Mouse (Mus musculus): Measurements from ENCODE around the gene Asb4. TPM values are rescaled to one million over a fixed set of nuclear protein-coding genes. Genes with fewer than 3 reads are reported as not detected.

Asb4 gene
- polyA plus RNA-seq, 1 experiment = 0.23 TPM

DNA sequence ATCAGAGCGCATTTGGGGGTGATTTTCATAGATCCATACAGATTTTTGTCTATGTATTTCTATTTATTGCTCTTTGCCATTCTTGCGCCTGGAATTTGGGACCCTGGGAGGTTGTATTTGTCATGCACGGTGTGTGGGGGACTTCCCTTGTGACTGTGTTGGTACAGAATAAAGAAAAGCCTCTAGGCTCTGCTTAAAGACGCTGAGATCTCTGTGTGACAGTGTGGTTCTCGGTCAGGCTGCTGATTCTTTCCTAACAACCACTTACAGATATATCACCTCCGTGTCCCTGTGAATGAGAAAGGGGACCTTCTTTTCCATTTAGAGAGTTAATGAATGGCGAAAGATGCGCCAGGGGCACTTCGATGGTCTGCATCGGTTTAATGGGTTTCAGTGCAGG is 7.8 kb downstream of the Asb4 start:
- no peak for DNase-seq (ENCODE audit: low read depth)

DNA sequence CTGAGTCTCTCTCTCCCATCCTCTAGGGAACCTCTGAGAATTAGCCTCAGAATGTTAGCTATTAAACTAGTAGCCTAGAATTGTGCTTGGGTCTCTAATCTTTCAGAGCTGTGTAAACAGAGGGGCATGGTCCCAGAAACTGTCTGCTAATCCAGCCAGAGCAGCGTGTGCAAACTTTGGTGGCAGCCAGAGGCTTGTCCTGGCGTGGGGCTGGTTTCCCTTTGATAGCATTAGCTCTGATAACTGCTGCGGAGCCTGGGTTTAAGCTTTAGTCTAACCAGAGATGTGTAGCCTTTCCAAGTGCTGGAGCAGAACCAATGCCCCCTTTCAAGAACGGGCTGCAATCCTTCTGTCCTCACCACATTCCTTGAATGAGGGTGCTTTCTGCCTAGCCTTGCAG is 11.8 kb downstream of the Asb4 start:
- DNase-seq (ENCODE audit: low read depth) = no peak

DNA sequence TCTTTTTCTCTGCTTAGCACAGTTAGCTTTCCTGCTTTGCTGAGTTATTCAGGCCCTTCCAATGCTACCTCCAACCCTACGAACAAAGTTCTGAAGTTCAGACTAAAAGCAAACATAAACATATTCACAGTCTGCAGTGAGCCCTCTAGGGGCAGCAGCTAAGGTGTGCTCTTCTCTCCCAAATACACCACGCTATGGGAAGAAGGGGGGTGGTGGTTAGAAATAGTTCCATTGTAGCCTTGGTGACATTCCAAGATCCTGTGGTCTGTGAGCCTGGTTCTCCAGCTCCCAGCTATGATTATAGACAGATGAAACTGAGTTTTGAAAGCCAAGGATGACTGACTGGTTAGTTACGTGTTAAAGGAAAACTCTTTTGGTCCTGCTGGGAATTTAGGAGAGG is 13.6 kb downstream of the Asb4 start:
- no peak for DNase-seq (ENCODE audit: low read depth)

DNA sequence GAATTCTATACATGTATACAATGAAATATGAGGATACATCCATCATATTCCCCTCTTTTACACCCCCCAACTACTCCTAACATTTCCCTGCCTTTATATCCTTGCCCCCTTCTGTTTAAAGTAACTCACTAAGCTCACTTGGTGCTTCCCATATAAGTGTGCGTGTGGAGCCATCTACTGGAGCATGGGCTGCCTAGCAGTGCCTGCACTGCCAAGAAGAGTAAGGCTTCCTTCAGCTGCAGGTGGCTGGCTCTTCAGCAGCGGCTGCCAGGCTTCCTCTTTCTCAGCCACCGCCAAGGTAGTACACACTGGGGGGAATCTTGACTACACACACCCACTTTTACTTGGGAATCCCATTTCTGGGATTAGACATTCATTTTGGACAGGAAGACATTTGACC is 18.2 kb downstream of the Asb4 start:
- no peak for DNase-seq (ENCODE audit: low read depth)

DNA sequence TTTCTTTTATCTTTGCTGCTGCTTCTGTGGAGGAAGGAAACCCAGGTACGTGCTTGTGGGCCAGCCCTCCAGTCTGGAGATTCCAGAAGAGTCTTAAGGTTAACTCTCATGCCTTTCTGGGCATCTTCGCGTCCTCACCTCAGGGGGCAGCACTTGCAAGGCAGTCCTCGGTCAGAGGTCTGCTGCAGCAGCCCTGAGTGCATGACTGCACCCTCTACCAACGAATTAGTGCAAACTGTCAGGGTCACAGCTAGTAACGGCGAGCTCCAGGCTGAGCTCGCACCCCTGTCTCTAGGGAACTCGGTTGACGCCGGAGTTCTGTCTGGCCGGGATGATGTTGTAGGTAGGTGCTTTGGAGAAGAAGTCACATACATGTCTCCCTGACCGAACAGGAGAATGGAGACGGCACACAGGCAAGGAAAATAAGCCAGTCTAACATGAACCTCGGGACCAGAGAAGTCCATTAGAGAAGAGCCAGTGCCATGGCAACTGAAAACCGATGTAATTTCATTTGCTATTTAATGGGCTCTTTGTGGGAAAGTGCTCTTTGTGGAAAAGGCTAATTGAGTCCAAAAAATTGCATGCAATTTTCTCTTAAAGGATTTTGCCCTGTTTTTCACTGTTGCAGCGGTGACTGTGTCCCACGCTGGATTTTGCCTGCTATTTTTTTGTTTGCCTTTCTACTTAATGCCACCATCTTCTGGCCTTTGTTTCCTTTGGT is 20.1 kb downstream of the Asb4 start:
- no peak for DNase-seq (ENCODE audit: low read depth)

DNA sequence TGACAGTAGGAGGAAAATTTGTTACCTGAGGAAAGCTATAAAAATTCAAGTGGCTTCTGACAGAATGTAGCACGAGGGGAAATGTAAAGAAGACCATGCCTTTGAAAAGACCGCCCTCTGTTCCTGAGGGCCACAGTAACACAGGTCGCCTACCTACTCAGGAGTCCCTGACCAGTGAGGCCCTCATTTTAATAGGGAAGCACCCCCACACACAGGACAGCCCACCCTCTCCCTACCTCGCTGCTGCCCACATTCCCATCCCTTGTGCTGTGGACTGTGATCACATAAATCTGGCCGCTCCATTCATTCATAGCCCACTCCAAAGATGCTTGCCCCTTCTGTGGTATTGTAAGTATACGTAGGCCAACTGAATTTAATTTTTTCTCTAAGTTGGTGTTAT is 20.8 kb downstream of the Asb4 start:
- no peak for DNase-seq (ENCODE audit: low read depth)

DNA sequence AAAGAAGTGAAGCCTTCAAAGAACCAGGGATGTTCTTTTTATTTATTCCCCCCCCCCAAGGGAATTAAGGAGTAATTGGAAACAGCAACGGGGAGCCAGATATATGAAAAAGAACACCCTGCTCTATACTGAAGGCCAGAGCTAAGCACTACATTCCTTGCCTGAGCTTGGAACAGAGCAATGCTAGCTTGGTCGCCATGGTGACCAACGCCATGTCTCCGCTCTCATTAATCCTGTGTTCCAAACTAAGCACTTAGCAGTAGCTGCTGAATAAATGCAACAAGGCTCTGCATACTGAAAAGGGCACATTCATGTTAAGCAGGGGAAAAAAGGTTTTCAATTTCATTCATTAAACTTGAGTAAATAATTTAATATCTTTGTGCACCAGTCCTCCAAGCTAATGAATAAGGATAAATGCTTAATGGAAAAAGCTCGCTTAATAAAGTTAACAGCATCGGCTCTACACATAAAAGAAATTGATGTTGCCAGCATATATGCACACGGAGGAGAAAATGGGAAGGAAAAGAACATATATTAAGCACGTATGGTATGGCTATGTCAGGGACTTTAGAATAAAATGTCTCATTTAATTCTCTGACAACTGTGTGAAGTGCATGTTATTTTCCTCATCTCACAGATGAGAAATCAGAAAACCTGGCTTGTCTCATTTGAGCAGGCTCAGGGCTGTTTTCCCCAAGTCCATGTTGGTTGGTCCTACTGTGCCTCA is 25.4 kb downstream of the Asb4 start:
- no peak for DNase-seq (ENCODE audit: low read depth)

DNA sequence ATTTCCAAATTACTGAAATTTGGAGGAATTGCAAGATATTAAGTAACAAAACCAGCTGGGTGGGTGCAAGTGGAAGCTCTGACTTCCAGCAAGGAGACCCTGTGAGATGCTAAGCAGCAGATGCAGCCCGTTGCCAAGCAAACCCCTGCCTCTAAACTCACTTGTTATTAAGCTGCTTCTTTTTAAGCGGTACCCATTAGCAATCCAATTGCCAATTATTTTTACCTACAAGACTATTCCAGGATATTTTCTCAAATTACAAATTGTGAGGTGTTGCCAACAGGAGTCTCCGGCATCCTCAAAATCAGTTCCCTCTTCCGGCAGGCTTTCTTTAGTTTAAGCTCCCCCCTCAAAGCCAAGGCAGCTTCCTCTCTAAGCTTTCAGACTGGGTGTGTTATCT is 26.5 kb downstream of the Asb4 start:
- DNase-seq (ENCODE audit: low read depth) = no peak

DNA sequence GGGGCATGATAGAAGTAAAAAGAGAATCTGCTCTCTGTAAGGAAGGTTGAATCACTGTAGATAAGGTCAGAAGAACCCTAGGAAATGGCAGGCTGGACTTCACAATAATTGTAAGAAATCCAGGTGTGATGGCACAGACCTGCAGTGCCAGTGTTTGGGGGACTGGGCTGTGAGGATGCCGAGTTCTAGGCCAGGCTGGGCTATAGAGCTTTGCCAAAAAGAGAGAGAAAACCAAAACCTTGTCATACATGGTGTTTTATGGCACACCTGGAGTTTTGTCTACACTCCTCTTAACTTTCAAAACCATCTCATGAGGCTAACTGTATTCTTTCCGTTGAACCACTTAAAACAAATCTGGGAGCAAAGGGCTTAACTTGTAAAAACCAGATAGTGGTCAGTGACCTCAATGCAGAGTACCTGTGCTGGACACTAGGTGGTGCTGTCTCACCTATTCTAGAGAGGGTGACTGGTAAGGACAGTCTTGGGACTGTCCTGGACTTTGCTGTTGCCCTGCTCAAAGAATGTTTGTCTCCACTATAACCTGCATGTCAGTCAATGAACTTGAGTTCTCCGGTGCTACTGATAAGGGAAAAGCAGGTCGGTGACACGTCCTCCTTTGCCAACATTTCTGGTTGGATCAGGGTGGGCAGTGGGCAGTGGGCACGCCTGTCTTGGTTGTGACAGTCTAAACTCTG is 27.7 kb downstream of the Asb4 start:
- DNase-seq (ENCODE audit: low read depth) = no peak

DNA sequence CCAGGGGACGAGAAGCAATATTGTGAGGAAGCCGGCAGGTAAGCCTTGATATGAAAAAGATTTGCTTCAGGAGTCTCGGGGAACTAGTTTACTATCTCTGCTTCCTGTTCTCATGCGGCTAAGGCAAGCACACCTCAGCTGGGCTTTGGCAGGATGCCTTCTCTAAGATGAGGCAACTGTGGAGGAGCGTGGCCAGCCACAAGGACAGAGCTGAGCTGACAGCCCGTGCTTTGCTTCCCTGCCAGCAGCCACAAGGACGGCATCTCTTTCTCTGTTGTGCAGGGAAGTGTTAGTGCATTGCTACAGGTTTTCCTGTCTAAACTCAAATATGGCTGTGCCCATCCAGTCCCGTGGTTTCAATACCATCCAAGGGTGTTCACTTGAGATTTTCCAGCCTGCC is 30.1 kb downstream of the Asb4 start:
- no peak for DNase-seq (ENCODE audit: low read depth)

DNA sequence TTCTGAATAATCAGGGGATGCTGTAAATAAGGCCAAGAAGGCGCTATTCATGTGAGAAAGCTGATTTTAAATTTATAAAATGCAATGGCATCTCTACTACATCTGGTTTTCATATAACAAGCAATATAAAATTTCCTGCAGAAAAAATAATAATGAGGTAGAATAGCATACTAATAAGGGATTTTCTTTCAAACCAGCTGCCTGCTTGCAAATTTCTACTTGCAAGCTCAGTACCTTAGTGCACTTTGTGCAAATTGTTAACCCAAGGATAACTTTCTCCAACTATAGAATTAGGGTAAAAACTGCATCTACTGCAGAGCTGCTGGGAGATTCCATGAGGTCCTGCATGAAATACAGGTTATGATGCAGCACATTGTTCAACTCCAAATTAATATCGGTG is 38.3 kb downstream of the Asb4 start:
- DNase-seq (ENCODE audit: low read depth) = no peak

DNA sequence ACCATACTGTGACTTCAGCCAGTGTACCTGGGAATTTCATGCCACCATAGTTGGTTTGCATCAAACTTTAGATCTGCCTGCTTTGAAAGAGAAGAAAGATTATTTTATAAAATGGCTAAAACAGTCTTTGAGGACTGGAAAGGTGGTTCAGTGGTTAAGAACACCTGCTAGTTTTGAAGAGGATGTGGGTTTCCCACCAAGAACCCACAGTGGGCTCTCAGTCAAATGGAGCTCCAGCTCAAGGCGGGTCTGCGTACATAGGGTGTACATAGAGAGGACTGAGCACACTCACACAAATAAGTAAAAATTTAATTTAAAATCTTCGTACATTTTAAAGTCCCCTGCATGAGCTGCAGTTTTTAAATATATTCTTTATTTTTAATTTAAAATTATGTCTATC is 39.2 kb downstream of the Asb4 start:
- no peak for DNase-seq (ENCODE audit: low read depth)

DNA sequence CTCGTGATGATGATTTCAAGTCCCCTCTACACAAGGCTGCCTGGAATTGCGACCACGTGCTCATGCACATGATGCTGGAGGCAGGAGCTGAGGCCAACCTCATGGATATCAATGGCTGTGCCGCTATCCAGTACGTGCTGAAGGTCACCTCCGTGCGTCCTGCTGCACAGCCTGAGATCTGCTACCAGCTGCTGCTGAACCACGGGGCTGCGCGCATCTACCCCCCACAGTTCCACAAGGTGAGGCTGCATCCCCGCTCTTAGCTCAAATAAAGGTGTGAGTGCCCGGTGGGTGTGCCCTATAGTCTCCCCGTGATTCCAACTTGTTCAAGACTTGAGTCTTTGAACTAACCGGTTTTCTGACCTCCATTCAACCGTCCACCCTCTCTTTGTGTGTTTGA is 40.4 kb downstream of the Asb4 start:
- DNase-seq (ENCODE audit: low read depth) = no peak

DNA sequence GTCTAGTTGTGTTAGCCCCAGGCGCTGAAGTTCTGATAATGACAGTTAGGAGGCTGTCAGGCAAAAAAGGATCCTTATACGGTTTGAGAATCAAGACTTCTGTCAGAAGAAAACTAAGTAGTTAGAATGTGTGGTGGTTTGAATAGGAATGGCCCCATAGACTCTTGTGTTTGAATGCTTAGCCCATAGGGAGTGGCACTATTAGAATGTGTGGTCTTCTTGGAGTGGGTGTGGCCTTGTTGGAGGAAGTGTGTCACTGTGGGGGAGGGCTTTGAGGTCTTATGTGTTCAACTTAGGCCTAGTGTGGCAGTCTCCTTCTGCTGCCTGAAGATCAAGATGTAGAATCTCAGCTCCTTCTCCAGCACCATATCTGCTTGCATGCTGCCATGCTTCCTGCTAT is 43.8 kb downstream of the Asb4 start:
- no peak for DNase-seq (ENCODE audit: low read depth)

DNA sequence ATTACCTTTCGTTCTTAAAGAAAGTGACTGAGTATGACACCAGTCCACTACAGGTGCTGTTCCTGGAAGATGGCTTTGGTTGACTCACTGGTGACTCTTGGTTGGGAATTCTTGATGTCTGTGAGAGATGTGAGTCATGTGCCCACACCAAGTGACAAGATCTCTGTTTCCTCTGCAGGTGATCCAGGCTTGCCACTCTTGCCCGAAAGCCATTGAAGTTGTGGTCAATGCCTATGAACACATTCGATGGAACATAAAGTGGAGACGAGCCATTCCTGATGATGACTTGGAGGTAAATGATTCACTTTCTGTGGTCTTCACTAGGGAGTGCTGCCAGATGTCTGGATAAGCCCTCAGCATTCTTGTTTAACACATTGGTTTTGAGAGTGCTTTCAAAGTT is 46.4 kb downstream of the Asb4 start:
- no peak for DNase-seq (ENCODE audit: low read depth)

DNA sequence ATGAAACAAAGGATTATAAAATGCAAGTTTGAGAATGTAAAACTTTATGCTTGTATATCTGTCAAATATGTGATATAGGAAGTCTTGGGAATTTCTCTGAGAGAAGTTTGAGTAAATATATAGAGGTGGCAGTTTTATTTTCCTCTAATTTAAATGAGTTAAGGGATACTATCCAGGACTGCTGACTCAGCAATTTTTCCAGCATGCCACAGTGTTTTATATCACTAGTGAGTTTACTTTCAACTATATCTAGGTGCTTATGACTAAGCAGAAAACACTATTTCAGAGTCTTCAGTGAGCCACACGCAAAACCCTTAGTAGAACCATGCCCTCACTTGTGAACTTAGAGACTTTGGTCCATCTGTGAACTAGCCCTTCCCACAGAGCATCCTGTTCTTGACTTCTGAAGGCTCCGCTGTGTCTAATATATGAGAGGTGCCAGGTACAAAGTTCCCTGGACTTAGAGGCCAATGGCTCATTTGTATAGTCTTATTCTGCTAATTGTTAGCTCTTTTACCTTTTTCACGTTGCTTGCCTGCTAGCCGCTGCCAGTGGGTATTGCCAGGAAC is 46.9 kb downstream of the Asb4 start:
- no peak for DNase-seq (ENCODE audit: low read depth)

DNA sequence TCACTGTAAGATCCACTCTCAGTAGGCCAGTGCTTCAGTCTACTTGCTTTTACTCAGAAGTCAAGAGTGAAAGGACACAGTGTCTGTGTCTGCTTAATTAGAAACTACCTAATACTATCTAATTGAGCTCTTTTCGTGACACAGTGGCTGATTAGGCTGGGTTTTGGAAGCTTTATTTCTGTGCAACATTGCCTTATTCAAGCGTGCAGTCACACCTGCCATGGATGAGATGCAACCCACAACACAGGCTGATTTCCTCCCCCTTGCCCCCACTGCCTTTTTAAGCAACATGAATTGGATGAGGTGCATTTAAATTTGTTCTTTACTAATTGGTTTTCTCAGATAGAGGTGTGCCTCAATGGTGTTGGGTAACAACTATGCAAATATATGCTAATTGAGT is 50.7 kb downstream of the Asb4 start:
- no peak for DNase-seq (ENCODE audit: low read depth)

DNA sequence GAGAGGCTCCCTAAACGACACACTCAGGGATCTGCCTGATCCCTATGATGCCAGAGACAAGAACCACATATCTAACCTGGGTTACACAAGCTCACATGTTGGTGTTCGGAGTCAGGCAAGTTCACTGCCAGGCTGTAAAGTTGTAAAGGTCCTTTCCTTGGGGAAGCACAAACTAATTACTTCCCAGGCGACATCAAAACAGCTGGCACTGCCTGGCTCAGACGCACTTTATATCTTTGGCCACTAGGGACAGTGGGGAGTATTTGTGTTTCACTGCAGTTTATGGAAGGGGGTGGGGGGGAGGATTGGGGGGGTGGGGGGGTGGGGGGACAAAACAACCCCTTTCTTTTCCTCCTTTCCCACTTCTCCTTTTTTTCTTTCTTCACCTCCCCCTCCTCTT is 54.6 kb downstream of the Asb4 start:
- no peak for DNase-seq (ENCODE audit: low read depth)

DNA sequence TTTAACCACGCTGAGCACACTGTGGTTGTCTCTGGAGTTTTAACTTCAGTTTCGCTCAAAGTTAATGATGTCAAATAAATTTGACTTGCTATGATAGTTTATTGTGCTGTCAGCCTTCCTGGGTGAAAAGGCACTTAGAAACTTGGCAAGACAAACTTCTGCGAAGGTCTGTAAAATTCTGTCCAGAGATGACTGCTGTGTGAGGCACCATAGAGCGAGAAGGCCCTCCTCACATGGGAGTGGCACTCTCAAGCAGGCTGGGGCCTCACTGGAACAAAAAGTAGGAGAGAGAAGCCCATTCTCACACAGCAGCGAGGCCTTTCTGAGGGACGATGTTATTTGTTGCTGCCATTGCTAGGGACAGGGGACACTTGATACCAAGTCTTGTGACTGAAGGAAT is 58.0 kb downstream of the Asb4 start:
- no peak for DNase-seq (ENCODE audit: low read depth)

DNA sequence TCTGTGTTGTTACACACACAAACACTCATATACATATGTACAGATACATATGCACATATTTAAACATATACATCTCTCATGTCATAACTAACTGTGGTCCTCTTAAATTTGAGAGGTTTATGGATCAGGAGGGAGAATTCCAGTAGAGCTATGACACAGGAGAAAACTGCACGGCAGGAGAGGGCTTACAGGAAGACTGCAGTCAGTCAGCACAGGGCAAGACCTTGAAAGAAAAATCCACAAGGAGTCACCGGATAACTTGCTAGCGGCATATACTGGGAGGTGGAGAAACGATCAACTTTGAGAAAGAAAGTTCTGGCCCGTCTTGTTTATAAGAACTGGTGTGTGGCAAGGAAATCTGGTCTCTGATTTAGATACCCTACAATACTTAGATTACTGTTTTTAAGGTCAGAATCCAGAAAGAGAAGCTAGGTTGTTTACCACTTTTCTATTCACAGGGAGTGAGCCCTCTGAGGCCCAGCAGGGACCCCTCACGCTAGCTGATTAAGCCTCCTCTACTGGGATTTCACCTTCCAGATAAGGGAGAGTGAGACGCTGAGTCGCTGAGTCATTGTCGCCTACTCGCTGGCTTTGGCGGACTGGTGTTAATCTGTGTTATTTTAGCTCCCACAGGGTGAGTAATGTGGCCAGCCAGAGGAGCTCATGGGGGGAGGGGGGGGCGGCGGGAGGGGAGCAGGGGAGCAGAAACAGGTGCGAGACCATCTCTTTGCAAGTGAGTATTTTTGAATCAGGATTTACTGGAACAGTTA is 59.3 kb downstream of the Asb4 start:
- DNase-seq (ENCODE audit: low read depth) = peak; percentile 41

DNA sequence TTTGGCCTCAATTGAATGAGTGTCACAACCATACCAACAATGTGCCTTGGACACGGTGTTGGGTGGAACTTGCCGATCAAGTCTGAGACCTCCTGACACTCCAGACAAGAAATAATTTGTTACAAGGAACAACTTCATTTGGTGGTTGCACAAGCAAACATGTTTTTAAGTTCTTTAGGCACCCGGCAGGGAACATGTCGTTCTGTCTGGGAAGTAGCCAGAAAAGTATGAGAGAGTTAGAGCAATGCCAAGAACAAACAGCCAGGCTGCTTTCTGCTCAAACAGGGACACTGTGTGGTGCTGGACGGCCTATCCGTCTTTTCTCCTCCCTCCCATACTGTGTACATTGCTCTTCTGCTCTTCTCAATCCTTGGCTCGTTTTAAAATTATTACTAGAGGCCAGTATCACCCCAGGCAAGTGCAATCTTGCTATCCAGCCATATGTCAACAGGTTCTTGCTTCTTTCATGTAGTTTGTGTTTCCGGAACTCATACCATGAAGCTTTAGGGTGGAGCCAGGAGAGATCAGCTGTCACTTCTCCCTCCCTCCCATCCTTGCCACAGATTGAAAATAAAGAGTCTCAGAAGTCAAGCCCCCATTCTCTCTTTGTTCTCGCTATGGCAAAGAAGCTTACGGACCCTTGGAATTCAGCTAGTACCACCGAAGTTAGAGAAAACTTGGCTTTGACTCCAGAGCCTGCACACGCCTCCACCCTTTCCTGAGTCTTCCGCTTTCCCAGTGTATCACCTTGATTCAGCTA is 60.1 kb downstream of the Asb4 start:
- peak; percentile 97 for DNase-seq (ENCODE audit: low read depth)
